In genomic region chr10:44752719-44753390, GRCm38 (mm10) we compare ENCODE assay signal across 19 mouse cellular contexts.
DNase-seq lines count a peak whose midpoint lies in the region; ATAC-seq and TF ChIP-seq lines count a peak whose summit lies in the region.
"Had no signal": no experiment of that assay in that cellular context is flagged by ENCODE, and none has a peak within 500 bp of the region (broad histone marks: within the 10 kb centered on the region; RNA-seq: fewer than 3 reads in every experiment).

No protein-coding gene starts in this region.

- H3K79me2 ChIP-seq in myocyte (ENCODE audit: control insufficient read depth, insufficient read depth), result no peaks in the 10 kb centered on the region

- H3K4me3 ChIP-seq in neural tube, embryonic 11.5 days (ENCODE audit: low read depth, low read length), result no peak overlapping the region
- no peak overlapping the region for H3K4me3 ChIP-seq in myocyte
- H3K4me3 ChIP-seq: forebrain, embryonic 13.5 days; heart, embryonic 10.5 days had no signal

- no peaks in the 10 kb centered on the region for H3K4me1 ChIP-seq in neural tube, embryonic 11.5 days (ENCODE audit: control insufficient read depth, insufficient read depth, low read length)
- H3K4me1 ChIP-seq: heart, embryonic 10.5 days had no signal

- no peaks in the 10 kb centered on the region for H3K9me3 ChIP-seq in neural tube, embryonic 11.5 days (ENCODE audit: control insufficient read depth, low read length)
- H3K9me3 ChIP-seq: forebrain, embryonic 13.5 days; heart, embryonic 10.5 days had no signal

- no peak for TF ChIP-seq POLR2A in myocyte (IDR thresholded peaks at IDR 0.05; ENCODE audit: insufficient read length, low read depth)

- H3K9ac ChIP-seq in neural tube, embryonic 11.5 days (ENCODE audit: low read length), result no peak overlapping the region
- H3K9ac ChIP-seq: forebrain, embryonic 13.5 days had no signal

- WGBS in neural tube, embryonic 11.5 days, result 46% methylated on average over 8 of the region's 8 CpGs

- H3K36me3 ChIP-seq in neural tube, embryonic 11.5 days (ENCODE audit: control insufficient read depth, insufficient read depth, low read length), result no peaks in the 10 kb centered on the region
- H3K36me3 ChIP-seq in myocyte (ENCODE audit: control insufficient read depth, insufficient read depth), result no peaks in the 10 kb centered on the region
- H3K36me3 ChIP-seq: heart, embryonic 10.5 days had no signal

- no peaks in the 10 kb centered on the region for H3K27me3 ChIP-seq in neural tube, embryonic 11.5 days (ENCODE audit: control insufficient read depth, insufficient read depth, low read length)
- no peaks in the 10 kb centered on the region for H3K27me3 ChIP-seq in myocyte (ENCODE audit: control insufficient read depth, insufficient read depth, insufficient read length)
- H3K27me3 ChIP-seq: forebrain, embryonic 13.5 days had no signal

- peak; percentile 96 for ATAC-seq in frontal cortex, adult (ENCODE audit: low TSS enrichment)
- ATAC-seq in neural tube, embryonic 11.5 days (ENCODE audit: insufficient read depth, low FRiP score, low TSS enrichment), result peak; percentile 78
- ATAC-seq: forebrain, embryonic 13.5 days had no signal

- no peak overlapping the region for H3K4me2 ChIP-seq in neural tube, embryonic 11.5 days (ENCODE audit: low read depth)
- H3K4me2 ChIP-seq in myocyte (ENCODE audit: low read depth), result peak overlapping the region; percentile 1
- H3K4me2 ChIP-seq: forebrain, embryonic 13.5 days; midbrain, embryonic 11.5 days had no signal

- H3ac ChIP-seq in myocyte (ENCODE audit: control insufficient read depth, insufficient read length), result no peak overlapping the region

- DNase-seq in frontal cortex, postnatal 10 days (ENCODE audit: low spot score in 2 of 2), result no peak
- DNase-seq in neural tube, embryonic 11.5 days (ENCODE audit: low spot score), result no peak
- no peak for DNase-seq in neural tube, embryonic 10.5 days (ENCODE audit: extremely low spot score, low spot score)
- no peak for DNase-seq in layer of hippocampus, adult 9-10 months (ENCODE audit: low spot score)
- DNase-seq in lung, adult 18-20 months, result no peak
- DNase-seq: cerebellum, adult 2 months; gastrocnemius, postnatal 36 days; heart, postnatal 10 days; kidney, adult 2 months; kidney, postnatal 25 days; layer of hippocampus, adult 9-11 months; lung, adult 2 months; lung, postnatal 4 days; thymus, adult 18-20 months had no signal

- no peak overlapping the region for H3K27ac ChIP-seq in neural tube, embryonic 11.5 days (ENCODE audit: low read depth, low read length)
- H3K27ac ChIP-seq: forebrain, embryonic 13.5 days; heart, embryonic 10.5 days had no signal

TF ChIP-seq in myocyte, 11 proteins besides CTCF, POLR2A, EP300 and RAD21:
- TF ChIP-seq USF1 (IDR thresholded peaks at IDR 0.05; ENCODE audit: low read depth) (no peak), CEBPB (IDR thresholded peaks at IDR 0.05; ENCODE audit: insufficient read depth, poor library complexity, severe bottlenecking) (peak; percentile 85)
